Mouse (Mus musculus): Measurements from ENCODE around the gene Ppm1k.

DNA sequence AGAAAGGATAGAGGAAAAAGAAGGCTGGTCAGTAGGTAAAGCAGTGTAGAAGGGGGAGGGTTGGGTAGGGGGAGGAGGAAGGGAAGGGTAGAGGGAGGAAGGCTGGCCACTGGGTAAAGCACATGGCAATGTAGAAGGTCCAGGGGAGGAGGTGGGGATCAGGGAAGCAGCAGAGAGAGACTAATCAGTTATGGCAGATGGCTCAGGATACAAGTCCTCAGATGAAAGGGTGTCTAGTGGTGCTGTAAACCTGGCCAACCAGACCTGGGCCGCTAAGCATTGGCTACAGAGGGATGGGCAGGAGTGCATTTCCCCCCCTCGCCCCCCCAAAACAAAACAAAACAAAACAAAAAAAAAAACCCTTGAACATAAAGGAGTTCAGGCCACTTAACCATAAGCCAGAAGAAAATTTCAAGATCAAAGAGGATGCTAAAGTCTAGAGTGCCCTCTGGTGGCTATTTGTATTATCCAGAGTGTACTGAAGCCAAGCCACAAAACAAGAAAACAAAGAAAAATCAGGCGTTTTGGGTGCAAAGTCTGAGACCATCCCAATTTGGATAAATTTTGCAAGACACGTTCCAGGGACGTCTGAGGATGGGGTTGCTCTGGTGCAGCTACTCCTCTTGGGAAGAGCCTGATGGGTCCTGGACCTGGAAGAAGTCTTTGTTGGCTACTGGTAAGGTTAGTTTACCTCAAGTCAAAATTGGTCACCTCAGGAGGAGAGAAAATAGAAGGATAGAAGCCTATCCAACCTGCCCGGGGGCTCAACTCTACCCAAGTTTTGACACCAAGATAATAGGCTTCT is 35.1 kb upstream of the Ppm1k start:
- TF ChIP-seq CTCF (IDR thresholded peaks at IDR 0.05; ENCODE audit: low read depth, low read length) (peak; percentile 26; the same call in 1 of the 2 replicates), POLR2A (IDR thresholded peaks at IDR 0.05; ENCODE audit: borderline replicate concordance, low read depth, low read length) (no peak)
